Mouse (Mus musculus) kidney, adult 2 months (tissue): ENCODE data around the gene Ap2a1. TPM values are rescaled to one million over a fixed set of nuclear protein-coding genes. Genes with fewer than 3 reads are reported as not detected.

ENCODE experiments used
- DNase-seq: peaks from one replicate; pipeline ENCODE4 v3.0.0; 2021
- H3K27ac ChIP-seq: fragments of 200-500 bp; 2 replicates; pipeline ENCODE4 v1.5.1; 2012; ENCODE audit warnings: low read depth, low read length, control low read depth, inconsistent platforms; ENCODE audit not compliant: insufficient read depth
- H3K27me3 ChIP-seq: fragments of 200-500 bp; replicated peaks from 2 replicates; pipeline ENCODE4 v1.6.1; 2012; ENCODE audit warnings: mild to moderate bottlenecking, moderate library complexity, low read length, inconsistent platforms; ENCODE audit not compliant: control insufficient read depth, insufficient read depth
- H3K36me3 ChIP-seq: fragments of 200-500 bp; 2 replicates; pipeline ENCODE4 v1.6.1; 2012; ENCODE audit warnings: mild to moderate bottlenecking, moderate library complexity, low read length, inconsistent platforms; ENCODE audit not compliant: control insufficient read depth, insufficient read depth
- H3K4me1 ChIP-seq: fragments of 200-500 bp; 2 replicates; pipeline ENCODE4 v1.6.1; 2011; ENCODE audit warnings: low read length; ENCODE audit not compliant: control insufficient read depth, insufficient read depth
- H3K4me3 ChIP-seq: fragments of 200-500 bp; 2 replicates; pipeline ENCODE4 v1.5.1; 2011; ENCODE audit warnings: mild to moderate bottlenecking, low read depth, low read length, control low read depth; ENCODE audit not compliant: insufficient read depth
- CTCF ChIP-seq: fragments of 200-500 bp; conservative IDR thresholded peaks from 2 replicates; pipeline ENCODE4 v1.5.1; 2011; ENCODE audit warnings: low read depth, mild to moderate bottlenecking, control low read depth, low read length, moderate library complexity, mixed read lengths; ENCODE audit not compliant: insufficient read depth, insufficient read length
- POLR2A ChIP-seq: fragments of 200-500 bp; IDR thresholded peaks from one replicate; pipeline ENCODE4 v1.6.1; 2011; ENCODE audit warnings: low read depth, low read length, control low read depth
- WGBS: fragments of 180-500 bp; shearing (Covaris S2); methylation state at CpG from one replicate; pipeline ENCODE4 v1.1.7; 2018; 5-methylcytosine and 5-hydroxymethylcytosine counted together
- polyA plus RNA-seq: library from polyadenylated mRNA; depleted of rRNA; stranded (reverse); fragments of >200 nt; gene quantifications from 2 replicates; pipeline ENCODE4 v1.2.3, GENCODE M21; 2012

Gene Ap2a1
- polyA plus RNA-seq, 1 experiment, result 58.0 TPM

- DNase-seq, result peak; percentile 97
- H3K4me1 ChIP-seq, result 0 out of 2 replicates have a peak, but pooled peaks cover 4% of the 10 kb centered on the region
- H3K36me3 ChIP-seq, result no peaks in the 10 kb centered on the region
- H3K27ac ChIP-seq, result no peak overlapping the region
- no peak for TF ChIP-seq CTCF
- WGBS, result 7% methylated on average over 24 of the region's 24 CpGs
- no peaks in the 10 kb centered on the region for H3K27me3 ChIP-seq
- peak overlapping the region; percentile 60 for H3K4me3 ChIP-seq
These were observed 23.5 kb upstream of the Ap2a1 start for GRCm38 (mm10) chr7:44952611-44953306.

- H3K27ac ChIP-seq, result peak overlapping the region; percentile 45
- H3K27me3 ChIP-seq, result no peaks in the 10 kb centered on the region
- no peaks in the 10 kb centered on the region for H3K36me3 ChIP-seq
- peak; percentile 90 for DNase-seq
- H3K4me1 ChIP-seq, result 0 out of 2 replicates have a peak, but pooled peaks cover 4% of the 10 kb centered on the region
- peak overlapping the region; percentile 60 for H3K4me3 ChIP-seq
- no peak for TF ChIP-seq POLR2A
- no peak for TF ChIP-seq CTCF
- WGBS, result under 1% methylated on average over 10 of the region's 10 CpGs
These were observed 22.7 kb upstream of the Ap2a1 start for GRCm38 (mm10) chr7:44951960-44952359.

DNA sequence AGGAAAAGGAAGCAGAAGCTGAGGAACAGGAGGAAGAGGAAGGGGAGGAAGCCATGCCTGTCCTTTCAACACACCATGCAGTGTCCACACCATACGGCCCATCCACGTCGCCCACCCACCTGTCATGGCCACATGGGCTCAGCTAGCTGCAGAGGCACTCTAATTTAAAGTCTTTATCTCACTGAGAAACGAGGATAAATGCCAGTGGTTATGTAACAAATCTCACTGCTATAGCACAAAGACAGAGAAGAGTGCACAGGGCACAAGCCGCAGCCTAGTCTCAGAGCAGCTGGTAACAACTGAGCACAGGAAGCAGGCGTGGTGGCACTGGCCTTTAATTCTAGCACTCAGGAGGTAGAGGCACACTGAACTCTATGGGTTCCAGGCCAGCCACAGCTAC is 20.6 kb upstream of the Ap2a1 start:
- Histone ChIP-seq H3K4me3 (no peak overlapping the region), H3K4me1 (0 out of 2 replicates have a peak, but pooled peaks cover 4% of the 10 kb centered on the region), H3K27me3 (no peaks in the 10 kb centered on the region), H3K27ac (no peak overlapping the region), H3K36me3 (no peaks in the 10 kb centered on the region)
- TF ChIP-seq CTCF (no peak), POLR2A (no peak)
- DNase-seq, result no peak
- 66% methylated on average over 6 of the region's 6 CpGs for WGBS

DNA sequence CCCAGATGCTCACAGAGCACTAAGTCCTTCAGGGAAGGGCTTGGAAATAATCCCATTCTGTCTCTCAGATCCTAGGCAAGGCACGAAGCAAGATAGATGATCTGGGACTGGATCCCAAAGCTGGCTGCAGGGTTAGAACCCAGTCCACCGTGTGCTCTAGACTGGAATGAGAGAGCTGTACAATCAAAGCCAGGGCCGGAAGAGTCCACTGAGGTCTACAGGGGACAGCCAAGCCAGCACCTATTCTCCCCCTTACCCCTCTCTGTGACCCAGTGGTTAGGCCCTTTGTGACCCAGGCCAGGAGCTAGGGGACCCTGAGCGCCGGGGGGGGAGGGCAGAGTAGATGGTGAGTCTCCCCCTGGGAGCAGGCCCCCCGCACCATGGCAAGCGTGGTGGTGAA is 13.6 kb upstream of the Ap2a1 start, which contains the start of gene Tsks:
TSS of gene Tsks (plus strand) at position 301 of the 400 bp plus-strand sequence.
- Histone ChIP-seq H3K4me3 (no peak within 1 kb of the TSS), H3K4me1 (no peaks in the 10 kb centered on the region), H3K27ac (no peak within 1 kb of the TSS), H3K36me3 (no peaks in the 10 kb centered on the region), H3K27me3 (no peaks in the 10 kb centered on the region)
- 78% methylated on average over 7 of the region's 7 CpGs for WGBS
- TF ChIP-seq CTCF, result no peak
- no peak for TF ChIP-seq POLR2A
- no peak for DNase-seq

GRCm38 (mm10) chr7:44938680-44939079 is 9.4 kb upstream of the Ap2a1 start:
- Histone ChIP-seq H3K4me3 (no peak overlapping the region), H3K4me1 (no peaks in the 10 kb centered on the region), H3K27ac (no peak overlapping the region), H3K27me3 (no peaks in the 10 kb centered on the region), H3K36me3 (no peaks in the 10 kb centered on the region)
- 92% methylated on average over 4 of the region's 4 CpGs for WGBS
- TF ChIP-seq CTCF, result no peak
- TF ChIP-seq POLR2A, result no peak
- DNase-seq, result no peak

DNA sequence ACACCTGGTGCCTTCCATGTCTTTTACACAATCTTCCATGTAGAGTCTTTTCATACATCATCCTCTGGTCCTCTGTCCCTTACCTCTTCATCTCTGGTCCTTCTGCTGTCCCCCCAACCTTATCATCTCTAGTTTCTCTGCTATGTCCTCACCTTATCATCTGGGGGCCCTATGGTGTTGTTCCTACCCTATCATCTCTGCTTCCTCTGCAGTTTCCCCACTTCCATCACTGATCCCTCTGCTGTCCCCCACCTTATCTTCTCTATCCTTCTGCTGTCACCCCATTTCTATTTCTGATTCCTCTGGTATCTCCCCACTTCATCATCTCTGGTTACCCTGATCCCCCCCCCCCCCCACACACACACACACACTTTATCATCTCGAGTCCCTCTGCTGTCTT is 726 bp downstream of the Ap2a1 start:
- DNase-seq, result no peak
- Histone ChIP-seq H3K4me3 (peak overlapping the region; percentile 99), H3K36me3 (no peaks in the 10 kb centered on the region; the same call in 1 of the 2 replicates), H3K27ac (no peak overlapping the region; the same call in 1 of the 2 replicates), H3K4me1 (peaks cover 9% of the 10 kb centered on the region; the same call in 1 of the 2 replicates), H3K27me3 (no peaks in the 10 kb centered on the region)
- no peak for TF ChIP-seq CTCF
- TF ChIP-seq POLR2A, result no peak
- WGBS, result 0% methylated on average over 1 of the region's 1 CpGs

DNA sequence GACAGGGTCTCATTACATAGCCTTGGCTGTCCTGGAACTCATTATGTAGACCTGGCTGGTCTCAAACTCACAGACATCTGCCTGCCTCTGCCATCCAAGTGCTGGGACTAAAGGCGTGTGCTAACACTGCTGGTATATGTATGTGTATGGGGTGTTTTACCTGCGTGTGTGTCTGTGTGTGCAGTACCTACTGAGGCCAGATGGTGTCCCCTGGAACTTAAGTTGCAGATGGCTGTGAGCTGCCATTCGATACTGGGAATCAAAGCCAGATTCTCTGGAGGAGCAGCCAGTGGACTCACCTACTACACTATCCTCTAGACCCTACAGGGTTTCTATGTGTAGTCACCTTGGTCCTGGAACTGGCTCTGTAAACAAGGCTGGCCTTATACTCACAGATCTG is 3.8 kb downstream of the Ap2a1 start:
- Histone ChIP-seq H3K4me3 (no peak overlapping the region), H3K27me3 (no peaks in the 10 kb centered on the region), H3K36me3 (no peaks in the 10 kb centered on the region; the same call in 1 of the 2 replicates), H3K27ac (no peak overlapping the region), H3K4me1 (peaks cover 8% of the 10 kb centered on the region; the same call in 1 of the 2 replicates)
- TF ChIP-seq CTCF, result peak; percentile 70
- no peak for TF ChIP-seq POLR2A
- DNase-seq, result peak; percentile 63
- WGBS, result 44% methylated on average over 3 of the region's 3 CpGs
